Mouse (Mus musculus) kidney, adult 8-10 months (tissue): ENCODE measurements around the gene Btbd17.
A peak's percentile ranks its signal among the peaks of the same experiment; 100 is the strongest.

Source experiments
- DNase-seq, 2 experiments: peaks; one replicate each; pipeline ENCODE4 v3.0.0; 2022

Gene Btbd17

DNA sequence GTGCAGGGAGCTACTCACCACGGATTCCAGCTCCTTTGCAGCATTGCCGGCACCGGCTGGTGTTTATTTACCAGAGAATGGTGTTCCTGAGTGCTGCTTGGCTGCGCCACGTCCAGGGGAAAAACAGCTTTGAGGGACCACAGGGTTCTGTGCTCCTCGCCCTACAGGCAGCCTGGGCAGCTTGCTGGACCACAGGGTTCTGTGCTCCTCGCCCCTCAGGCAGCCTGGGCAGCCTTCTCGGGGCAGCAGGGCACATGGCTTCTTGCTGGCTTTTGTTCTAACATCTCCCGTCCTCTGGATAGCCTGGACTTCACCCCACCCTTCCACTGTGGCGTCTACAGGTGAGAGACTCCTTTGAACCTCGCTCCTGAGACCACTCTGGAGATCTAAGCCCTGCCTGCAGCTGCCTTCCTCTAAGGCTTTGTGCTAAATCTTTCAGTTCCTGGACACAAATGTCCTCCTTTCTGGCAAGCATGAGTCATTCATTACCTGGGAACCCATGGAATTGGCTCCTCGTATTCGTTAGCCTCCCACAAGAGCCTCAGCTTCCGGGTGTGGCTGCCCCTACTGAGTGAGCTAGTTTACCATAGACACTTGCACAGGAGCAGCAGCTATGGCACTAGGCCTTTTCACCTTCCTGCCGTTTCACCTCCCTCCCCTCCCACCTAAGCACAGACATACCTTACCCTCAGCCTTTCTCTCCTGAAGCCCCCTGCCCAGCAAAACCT lies 7.0 kb upstream of the Btbd17 start:
- no peak for DNase-seq

DNA sequence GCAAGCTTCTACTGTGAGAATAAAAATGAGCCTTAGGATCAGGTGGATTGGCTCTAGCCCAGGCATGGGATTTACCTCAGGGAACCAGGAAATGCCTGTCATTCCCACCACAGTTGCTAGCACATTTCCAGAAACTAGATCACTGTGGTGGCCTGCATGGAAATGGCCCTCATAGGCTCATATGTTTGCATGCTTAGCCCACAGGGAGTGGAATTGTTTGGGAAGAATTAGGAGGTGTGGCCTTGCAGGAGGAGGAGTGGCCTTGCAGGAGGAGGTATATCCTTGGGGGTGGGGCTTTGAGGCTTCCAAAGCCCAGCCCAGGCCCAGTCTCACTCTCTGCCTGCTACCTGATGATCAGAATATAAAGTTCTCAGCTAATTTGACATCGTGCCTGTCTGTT lies 6.2 kb upstream of the Btbd17 start:
- DNase-seq, result no peak

DNA sequence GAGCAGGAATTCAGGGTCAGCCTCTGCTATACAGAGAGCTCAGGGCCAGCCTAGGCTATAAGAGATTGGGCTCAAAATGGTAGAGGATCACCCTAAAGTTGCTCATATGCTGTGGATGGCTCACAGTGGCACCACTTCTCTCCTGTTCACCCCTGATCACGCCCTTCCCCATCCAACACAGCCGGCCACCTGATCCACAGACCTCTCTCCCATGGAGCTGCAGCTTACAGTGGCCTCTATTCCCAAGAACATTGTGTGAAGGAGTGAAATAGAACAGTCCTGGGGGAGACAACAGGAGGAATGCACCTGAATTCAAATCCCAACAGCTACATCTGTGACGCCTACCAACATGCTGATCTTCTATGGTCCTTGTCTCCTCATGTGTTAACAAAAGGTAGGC lies 2.9 kb upstream of the Btbd17 start, which contains the start of gene Gpr142:
Gene Gpr142 (plus strand): TSS at position 301 of the 400 bp plus-strand sequence.
- no peak for DNase-seq

DNA sequence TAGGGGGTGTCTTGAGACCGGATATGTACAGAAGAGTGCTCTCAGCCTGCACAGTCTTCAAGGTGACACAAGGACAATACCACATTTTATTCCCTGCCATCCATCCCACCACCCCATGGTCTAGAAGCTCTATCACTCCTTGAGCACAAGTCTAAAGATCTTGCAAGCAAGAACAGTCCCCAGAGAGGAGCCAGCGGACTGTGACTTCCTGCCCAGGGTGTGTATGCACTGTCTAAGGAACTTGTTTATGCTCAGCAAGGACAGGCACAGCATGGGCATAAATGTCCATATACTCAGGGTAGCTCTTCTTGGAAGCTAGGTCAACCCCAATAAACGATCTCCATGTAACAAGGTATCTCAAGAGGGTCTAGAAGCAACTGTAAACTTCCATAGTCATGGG lies 2.2 kb upstream of the Btbd17 start:
- no peak for DNase-seq

DNA sequence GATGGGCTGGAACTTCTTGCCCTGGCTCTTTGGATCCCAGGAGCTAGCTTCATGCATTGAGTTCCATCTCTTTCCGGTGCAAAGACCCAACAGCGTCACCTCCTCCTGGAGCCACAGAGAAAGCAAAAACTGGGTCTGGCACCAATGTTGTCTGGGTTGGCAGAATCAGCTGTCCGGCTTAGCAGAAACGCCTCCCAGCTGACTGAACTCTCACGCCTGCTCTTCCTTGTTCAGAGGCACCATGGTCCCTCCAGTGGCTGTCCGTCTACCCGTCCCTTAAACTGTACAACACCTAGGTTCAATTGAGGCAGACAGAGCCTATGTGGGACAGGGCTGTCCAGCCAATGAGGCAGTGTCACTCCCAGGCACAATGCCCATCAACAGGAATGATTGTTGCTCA lies 1.4 kb upstream of the Btbd17 start:
- DNase-seq, result no peak

DNA sequence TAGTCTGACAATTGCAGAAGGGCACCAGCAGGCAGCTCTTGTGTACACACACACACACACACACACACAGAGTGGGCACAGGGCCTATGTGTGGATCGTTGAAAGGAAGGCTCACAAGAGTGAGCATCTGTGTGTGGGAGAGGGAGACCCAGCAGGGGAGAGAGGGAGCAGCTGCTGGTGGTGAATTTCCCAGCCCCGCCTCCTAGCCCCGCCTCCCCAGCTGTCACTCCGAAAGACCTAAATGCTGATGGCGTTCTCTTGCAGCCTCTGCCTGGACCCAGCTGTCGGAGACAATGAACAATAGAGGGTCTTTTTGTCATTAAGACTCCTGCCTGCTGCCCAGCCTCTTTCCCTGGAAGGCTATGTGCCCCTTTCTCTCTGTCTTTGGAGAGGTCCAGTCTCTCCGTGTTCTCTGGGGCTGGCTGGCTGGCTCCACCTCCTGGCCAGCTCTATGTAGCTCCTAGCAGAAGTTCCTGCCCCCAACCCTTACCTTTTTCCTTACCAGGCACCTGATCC lies 456 bp downstream of the Btbd17 start:
- no peak for DNase-seq

DNA sequence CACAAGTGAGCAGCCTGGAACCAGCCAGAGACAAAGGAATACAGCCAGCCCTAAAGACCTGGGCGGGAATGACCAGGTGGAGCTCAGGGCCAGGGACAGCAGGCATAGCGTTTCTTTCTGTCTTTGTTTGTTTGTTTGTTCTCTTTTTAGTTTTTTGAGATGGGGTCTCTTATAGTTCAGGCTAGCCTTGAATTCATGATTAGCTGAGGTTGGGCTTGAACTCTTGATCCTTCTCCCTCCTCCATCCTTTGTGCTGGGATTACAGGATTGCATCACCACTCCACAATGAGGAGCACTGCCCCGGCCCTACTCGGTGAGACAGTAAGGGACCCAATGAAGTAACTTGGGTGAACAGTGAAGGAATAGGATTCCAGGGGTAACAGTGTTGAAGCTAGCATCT lies 1.1 kb downstream of the Btbd17 start:
- DNase-seq, result no peak

DNA sequence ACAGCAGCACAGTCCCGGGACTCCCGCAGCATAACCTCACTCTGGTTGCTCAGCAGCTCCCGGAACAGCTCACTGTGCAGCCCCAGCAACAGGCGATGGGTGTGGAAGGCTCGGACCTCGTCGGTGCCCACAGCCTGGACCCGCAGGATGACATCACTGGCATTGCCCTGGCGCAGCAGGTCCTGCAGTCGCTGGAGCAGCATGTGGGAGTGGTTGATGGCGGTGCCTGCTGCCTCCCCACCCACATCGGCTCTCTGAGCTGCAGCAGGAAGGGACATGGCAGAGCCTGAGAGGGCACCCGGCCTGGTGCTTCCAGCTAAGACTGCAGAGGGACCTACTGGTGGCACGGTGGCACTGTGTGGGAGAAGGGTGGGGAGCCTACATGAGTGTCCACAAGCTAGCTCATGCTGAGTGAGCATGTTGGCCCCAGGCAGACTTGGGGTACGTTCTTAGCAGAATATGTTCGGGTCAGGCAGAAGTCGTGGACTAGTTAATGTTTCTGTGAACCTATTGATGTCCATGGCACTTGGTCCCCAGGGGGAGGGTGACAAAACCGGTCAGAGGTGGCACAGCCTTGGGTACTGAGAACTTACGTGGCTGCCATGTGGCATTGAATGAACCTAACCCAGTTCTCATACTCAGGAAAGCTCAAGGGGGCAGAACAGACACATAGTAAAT lies 1.7 kb downstream of the Btbd17 start:
- no peak for DNase-seq

DNA sequence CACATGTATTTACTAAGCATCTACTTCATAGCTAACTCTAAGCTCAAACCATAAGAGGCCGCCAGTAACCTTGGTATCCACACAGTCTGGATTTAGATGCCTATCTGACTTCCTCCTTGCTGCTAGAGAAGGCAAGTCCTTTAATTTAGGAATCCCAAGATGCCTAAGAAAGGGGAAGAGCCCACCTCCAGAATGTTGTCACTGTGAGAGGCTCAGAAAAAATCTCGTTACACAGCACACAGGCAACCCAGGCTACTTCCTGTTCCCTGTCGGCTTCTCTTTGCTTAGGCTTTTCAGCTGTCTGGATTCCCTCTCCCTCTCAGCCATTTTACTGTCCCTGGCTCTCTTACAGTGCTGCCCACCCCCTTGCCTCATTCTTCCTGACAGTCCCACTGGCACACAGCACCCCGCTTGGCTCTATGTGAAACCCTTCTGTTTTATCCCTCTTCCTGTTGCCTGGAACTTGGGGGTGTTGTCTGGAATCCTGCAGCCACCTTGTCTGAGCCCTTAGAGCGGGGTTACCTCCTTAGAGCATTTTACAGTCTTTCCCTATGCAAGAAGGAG lies 2.7 kb downstream of the Btbd17 start:
- DNase-seq, result no peak

DNA sequence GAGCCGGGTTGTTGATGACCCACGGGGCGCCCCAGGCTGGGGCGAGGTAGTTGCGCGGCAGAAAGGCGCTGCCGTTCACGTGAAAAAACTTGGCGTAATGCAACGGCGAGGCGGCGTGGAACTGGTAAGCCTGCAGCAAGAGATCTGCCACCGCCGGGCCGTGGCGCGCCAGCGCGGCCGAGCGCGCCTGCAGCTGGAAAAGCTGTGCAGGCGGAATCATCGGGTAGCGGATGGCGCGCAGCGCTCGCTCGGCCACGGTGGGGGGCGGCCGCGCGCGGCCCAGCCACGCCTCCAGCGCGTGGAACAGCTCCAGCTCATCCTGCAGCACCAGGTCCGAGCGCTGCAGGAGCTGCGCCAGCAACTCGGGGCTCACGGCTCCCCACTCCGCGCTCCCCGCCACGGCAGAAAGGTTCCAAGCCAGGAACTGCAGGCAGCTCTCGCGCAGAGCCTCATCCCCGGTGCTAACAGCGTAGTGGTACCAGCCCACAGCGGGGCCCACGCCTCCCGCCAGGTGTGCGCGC lies 3.8 kb downstream of the Btbd17 start:
- no peak for DNase-seq

DNA sequence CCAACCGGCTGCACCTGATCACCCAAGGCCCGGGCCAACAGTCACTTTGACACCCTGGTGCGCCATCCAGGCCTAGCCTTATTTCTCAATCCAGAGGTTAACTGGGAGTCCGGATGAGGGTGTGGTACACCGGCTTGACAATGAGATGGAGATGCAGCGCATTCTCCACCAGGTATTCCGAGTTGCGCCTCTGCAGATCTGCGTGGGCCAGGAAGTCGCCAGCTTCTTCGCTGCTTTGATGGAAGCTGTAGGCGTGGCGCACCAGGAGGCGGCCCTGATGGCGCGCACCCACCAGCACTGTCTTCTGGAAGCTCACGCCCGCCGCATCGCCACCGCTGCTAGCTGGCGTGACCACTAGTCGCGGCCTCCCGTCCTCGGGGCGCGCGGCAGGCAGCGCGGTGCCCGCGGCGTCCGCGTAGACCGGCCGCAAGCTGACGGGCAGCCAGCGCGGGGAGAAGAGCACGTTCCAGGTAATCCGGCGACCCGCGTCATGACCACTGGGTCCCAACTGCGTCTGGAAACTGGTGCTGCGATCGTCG lies 4.3 kb downstream of the Btbd17 start:
- no peak for DNase-seq

DNA sequence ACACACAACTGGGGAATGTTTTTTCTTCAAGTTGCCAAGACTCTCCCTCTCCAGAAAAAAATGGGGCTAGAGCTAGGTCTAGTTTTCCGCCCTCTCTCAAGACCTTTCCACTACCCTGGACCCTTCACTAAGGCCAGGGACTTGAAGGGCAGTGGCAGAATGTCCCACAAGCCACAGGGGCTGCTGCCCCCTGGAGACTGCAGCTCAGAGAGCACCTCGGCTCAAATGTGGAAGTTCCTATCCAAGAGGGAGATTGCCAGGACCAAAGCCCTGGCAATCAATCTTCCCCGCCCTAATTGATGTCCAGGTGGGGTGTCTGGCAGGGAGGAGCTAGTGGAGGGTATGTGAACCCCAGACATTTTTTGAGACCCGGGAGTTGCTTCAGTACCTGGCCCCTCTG lies 4.9 kb downstream of the Btbd17 start:
- DNase-seq, result no peak

DNA sequence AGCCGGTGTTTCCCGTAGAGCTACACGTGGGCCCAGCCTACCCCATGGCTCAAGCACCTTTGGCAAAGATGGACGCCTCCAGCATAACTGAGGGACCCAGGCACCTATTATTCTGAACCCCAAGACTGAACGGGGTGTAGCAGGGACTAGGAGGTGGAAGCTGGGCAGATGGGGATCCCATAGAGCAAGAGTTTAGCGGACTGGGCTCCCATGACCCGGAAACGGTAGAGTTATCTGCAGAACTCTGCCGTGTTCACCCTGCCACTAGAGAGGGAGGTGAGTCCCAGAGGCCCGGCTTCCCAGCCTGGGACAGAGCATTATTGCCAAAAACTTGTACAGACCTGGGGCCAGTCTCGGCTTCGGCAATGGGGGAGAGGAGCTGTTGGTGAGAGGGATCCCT lies 5.6 kb downstream of the Btbd17 start:
- no peak for DNase-seq

DNA sequence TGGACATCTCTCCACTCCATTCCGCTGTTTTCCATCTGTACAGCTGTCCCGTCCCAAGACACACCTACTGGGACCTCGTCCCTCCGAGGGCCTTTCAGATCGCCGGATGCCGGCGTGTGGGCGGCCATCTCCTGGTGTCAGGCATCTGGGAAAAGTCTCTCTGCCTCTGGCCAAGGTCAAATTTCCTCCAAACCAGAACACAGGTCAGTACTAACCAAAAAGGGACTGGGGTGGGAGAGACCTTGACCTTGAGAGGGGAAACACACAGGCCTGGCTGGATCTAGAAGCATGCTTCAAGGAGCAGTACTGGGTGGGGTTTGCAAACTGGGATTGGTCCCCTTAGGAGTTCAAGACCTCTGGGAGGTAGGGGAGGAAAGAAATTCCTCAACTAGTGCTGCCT lies 6.0 kb downstream of the Btbd17 start:
- no peak for DNase-seq

DNA sequence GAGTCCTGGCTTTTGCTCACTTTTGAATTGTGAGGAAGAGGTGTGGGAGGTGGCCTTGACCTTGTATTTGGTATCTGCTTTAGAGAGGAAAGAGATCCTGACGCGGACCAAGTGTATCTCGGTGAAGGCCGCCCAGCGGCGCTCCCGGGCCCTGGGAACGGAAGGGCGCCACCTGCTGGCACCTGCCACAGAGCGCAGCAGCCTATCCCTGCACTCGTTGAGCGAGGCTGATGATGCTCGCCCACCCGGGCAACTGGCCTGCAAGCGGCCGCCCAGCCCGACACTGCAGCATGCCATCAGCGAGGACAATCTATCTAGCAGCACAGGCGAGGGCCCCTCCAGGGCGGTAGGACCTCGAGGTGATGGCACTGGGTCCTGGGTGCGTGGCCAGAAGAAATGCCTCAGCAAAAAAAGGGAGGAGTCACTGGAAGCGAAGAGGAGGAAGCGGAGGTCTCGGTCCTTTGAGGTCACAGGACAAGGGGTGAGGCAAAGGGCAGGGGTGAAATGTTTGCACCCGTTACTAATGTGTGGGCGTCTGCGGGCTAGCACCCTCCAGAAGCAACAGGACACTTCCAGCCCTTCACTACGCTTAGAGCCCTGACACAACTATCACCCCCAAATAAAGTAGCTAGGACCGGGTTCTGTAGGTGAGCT lies 6.6 kb downstream of the Btbd17 start:
- peak; percentile 34 to 67 for DNase-seq

DNA sequence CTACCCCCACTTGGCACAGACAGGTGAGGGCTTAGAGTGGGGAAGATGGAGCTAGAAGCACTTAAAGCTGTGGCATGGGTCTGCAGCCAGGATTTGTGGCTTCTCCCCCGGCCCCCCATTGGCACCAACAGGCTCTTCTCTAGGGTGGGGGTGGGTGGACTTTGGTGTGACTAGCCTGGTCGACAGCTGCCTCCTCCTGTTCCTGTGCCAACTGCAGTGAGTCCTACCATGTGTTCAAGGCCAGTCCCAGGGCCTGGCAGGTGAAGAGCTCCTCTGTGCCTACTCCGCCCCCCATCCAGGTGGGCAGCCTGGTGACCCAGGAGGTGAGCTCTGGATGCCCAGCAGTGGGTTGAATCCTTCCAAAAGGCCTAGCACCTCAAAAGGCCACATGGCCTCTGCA lies 8.1 kb downstream of the Btbd17 start:
- DNase-seq, result no peak

DNA sequence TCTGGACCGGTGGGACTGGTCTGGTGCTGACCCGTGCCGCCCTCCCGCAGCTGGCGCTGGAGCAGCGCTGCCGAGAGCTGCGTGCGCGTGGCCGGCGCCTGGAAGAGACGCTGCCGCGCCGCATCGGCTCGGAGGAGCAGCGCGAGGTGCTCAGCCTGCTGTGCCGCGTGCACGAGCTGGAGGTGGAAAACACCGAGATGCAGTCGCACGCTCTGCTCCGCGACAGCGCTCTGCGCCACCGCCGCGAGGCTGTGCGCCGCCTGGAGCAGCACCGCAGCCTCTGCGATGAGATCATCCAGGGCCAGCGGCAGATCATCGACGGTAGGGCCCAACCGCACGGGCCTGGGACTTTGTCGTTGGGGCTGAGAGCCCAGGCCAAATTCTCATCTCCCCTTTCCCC lies 9.4 kb downstream of the Btbd17 start:
- no peak for DNase-seq

DNA sequence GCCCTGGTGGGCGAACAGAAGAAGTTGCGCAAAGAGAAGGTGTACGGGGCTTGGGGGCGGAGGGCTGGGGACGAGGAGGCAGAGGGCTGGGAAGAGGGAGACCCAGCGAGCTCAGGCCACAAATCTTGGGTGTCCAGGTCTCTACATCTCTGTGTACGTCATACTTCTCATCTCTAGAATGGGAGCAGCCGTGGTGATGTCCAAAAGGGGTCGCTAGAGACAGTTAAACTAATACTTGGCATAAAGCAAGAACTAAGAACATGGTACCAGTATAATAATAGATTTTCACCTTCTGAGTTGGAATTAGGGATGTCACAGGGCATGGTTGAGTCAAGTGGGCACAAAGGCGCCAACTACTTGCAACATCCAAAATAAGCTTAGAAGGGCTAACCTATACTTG lies 9.9 kb downstream of the Btbd17 start:
- DNase-seq, result no peak

DNA sequence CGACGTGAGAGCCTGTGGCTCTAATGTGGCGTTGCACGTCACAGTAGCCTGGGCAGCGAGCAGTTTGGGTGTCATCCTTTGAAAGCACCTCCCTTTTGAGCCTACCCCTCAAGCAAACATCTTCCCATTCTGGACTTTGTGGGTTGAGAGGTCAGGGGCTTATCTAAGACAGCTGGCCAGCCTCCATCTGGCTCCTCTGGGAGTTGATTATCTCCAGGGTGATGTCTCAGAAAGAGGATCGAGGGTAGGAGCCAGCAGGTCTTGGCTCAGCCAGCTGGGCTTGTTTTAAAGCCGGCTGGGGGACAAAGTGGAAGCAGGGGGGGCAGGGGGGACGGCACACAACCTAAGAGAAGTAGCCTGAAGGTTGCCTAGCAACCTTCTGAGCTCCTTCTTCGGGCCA lies 15.7 kb downstream of the Btbd17 start:
- DNase-seq, result peak; percentile 15 to 17

DNA sequence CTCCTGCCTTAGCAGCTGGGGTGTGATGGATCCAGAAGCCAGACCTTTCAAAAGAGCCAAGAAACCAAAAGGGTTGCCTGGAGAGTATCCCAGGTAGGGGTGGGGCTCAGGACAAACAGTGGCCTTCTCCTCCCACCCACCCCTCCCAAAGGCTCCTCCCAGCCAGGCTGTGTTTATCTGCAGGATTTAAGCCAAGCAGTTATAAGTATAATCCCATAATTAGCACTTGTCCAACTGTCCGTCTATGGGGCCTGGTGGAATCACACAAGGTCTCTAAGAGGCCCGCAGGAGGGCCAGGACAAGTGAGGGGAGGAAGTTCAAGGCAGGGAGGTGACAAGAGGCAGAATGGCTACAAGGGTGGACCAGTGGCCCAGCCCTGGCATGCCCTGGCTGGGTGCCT lies 23.8 kb downstream of the Btbd17 start:
- no peak for DNase-seq

DNA sequence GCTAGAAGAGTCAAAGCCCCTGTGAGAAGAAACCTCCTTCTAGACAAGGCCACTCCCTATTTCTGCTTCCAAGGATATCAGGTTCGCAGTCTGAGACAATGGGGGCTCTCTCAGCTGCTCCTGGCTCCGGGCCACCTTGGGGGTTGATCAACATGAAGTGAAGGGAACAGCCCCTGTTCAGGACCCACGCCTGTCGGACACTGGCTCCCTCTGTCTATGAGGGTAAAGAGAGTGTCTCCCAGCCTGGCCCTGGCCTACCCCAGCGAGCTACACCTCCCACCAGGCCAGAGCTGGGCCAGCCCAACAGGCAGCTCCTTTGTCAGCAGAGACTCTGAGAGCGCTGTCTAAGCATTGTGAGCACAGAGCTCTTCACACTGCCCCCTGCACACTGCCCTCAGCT lies 25.8 kb downstream of the Btbd17 start:
- no peak for DNase-seq

DNA sequence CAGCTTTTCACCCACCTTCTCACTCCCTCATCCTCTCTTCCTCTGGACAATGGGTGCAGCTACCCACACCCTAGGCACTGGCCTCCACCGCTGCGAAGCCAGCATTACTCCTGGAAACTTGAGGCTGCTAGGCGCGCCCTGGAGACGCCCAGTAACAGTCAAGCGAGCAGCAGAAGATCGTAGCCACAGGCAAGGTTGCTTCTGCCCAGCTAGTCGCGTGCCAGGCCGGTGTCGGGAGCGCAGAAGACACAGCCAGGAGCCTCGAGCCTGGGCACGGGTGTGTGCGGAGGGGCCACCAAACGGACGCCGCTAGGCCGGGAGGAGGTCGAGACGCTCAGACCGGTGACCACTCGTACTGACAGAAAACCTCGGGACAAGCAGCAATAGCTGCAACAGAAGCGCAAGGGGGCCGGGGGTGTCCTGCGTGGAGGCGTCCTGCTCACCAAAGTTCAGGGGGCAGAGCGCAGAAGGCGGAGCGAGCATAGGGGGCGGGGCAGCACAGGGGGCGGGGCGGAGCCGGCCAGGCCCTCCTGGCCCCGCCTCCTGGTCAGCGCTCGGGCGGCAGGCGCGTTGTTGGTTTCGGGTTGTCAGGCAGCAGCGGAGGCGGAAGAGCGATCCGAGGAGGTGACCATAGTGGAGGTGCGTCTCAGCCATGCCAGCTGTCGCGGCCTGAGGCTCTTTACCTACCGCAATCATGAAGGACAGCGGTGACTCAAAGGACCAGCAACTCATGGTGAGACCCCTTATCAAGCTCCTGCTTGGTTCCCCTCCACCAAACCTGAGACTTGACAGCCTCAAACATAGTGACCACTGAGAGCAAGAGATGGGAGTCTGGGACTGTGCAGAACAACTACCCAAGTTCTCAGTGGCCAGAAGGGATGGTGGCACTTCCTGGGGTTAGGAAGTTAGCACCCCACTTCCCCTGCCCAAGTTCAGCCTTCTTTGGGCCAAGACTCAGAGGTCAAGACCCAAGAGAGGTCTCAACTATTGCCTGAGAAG lies 30.6 kb downstream of the Btbd17 start, which contains the start of gene Kif19a:
Gene Kif19a (plus strand): TSS at position 569 of the 999 bp plus-strand sequence.
- DNase-seq, result peak; percentile 30
